Mouse (Mus musculus) gastrocnemius, postnatal 14 days (tissue): ENCODE measurements around the gene Fam160b1. TPM values are rescaled to one million over a fixed set of nuclear protein-coding genes. Genes with fewer than 3 reads are reported as not detected.

Experiments used
- total RNA-seq, 2 experiments: library from RNA; stranded (reverse); gene quantifications; 2 replicates each; pipeline ENCODE4 v1.2.3; 2021

The Fam160b1 gene
- total RNA-seq, 2 experiments from 2014 or later = 8.1 to 8.6 TPM

Other genes with a start within 250 kb of the Fam160b1 start
- gene Ablim1, start 45.8 kb upstream of the Fam160b1 start, total RNA-seq = 10 to 100 TPM; 50.6 to 57.8 TPM
- gene Trub1, start 92.2 kb downstream of the Fam160b1 start, total RNA-seq = 10 to 100 TPM in 1 of 2 experiments, 1 to 10 TPM in 1; 9.3 to 11.0 TPM